Mouse (Mus musculus): ENCODE measurements around the gene Adgrg2.

The Adgrg2 gene

GRCm38 (mm10) chrX:160390464-160390956 lies at the start of gene Adgrg2:
Gene Adgrg2, plus strand, starts transcription at chrX:160390690.
- peak; percentile 18 for DNase-seq

- DNase-seq: no peak
These were observed 39.5 kb upstream of the Adgrg2 start for GRCm38 (mm10) chrX:160350995-160351394.

GRCm38 (mm10) chrX:160351967-160352677 lies 38.4 kb upstream of the Adgrg2 start:
- DNase-seq: no peak

GRCm38 (mm10) chrX:160384748-160385501 lies 5.6 kb upstream of the Adgrg2 start:
- DNase-seq: no peak

- no peak for DNase-seq
These were observed 5.1 kb upstream of the Adgrg2 start for GRCm38 (mm10) chrX:160385502-160385772.

- DNase-seq: no peak
These were observed 22.5 kb downstream of the Adgrg2 start for GRCm38 (mm10) chrX:160412930-160413453.

- DNase-seq: no peak
These were observed 23.4 kb downstream of the Adgrg2 start for GRCm38 (mm10) chrX:160413881-160414395.

- DNase-seq: no peak
These were observed 27.9 kb downstream of the Adgrg2 start for GRCm38 (mm10) chrX:160418397-160418796.

GRCm38 (mm10) chrX:160423737-160424136 lies 33.2 kb downstream of the Adgrg2 start:
- peak; percentile 15 for DNase-seq

- peak; percentile 34 for DNase-seq
These were observed 36.0 kb downstream of the Adgrg2 start for GRCm38 (mm10) chrX:160426486-160426885.

- no peak for DNase-seq
These were observed 36.4 kb downstream of the Adgrg2 start for GRCm38 (mm10) chrX:160426930-160427329.

GRCm38 (mm10) chrX:160432192-160432591 lies 41.7 kb downstream of the Adgrg2 start:
- no peak for DNase-seq

- no peak for DNase-seq
These were observed 50.8 kb downstream of the Adgrg2 start for GRCm38 (mm10) chrX:160441272-160441671.

GRCm38 (mm10) chrX:160448351-160448750 lies 57.9 kb downstream of the Adgrg2 start:
- no peak for DNase-seq

- no peak for DNase-seq
These were observed 58.9 kb downstream of the Adgrg2 start for GRCm38 (mm10) chrX:160449363-160449762.

- DNase-seq: peak; percentile 1
These were observed 65.2 kb downstream of the Adgrg2 start for GRCm38 (mm10) chrX:160455686-160456085.

GRCm38 (mm10) chrX:160471257-160471786 lies 80.8 kb downstream of the Adgrg2 start:
- no peak for DNase-seq

- no peak for DNase-seq
These were observed 99.3 kb downstream of the Adgrg2 start for GRCm38 (mm10) chrX:160489784-160490183.

- DNase-seq: no peak
These were observed 103.8 kb downstream of the Adgrg2 start for GRCm38 (mm10) chrX:160494333-160494732.

GRCm38 (mm10) chrX:160494921-160495320 lies 104.4 kb downstream of the Adgrg2 start:
- no peak for DNase-seq

GRCm38 (mm10) chrX:160496473-160496872 lies 106.0 kb downstream of the Adgrg2 start:
- no peak for DNase-seq

- no peak for DNase-seq
These were observed 110.6 kb downstream of the Adgrg2 start for GRCm38 (mm10) chrX:160501095-160501494.

GRCm38 (mm10) chrX:160501687-160502047 lies 111.2 kb downstream of the Adgrg2 start:
- DNase-seq: no peak

Measured in kidney, postnatal 14 days (tissue).